Mouse (Mus musculus) G1E (cell line): Measurements from ENCODE around the gene Pknox2.

Source experiments
- CTCF ChIP-seq: IDR thresholded peaks from 2 replicates; pipeline ENCODE4 v1.5.1; 2012; ENCODE audit warnings: low read depth, low read length, inconsistent platforms, mixed read lengths
- GATA1 ChIP-seq: IDR thresholded peaks from 2 replicates; pipeline ENCODE4 v1.6.1; 2012; ENCODE audit warnings: borderline replicate concordance, low read length, inconsistent platforms, mixed read lengths
- POLR2AphosphoS5 ChIP-seq: IDR thresholded peaks from 2 replicates; pipeline ENCODE4 v1.6.1; 2012; ENCODE audit warnings: low read depth, low read length, inconsistent platforms; ENCODE audit not compliant: insufficient replicate concordance

DNA sequence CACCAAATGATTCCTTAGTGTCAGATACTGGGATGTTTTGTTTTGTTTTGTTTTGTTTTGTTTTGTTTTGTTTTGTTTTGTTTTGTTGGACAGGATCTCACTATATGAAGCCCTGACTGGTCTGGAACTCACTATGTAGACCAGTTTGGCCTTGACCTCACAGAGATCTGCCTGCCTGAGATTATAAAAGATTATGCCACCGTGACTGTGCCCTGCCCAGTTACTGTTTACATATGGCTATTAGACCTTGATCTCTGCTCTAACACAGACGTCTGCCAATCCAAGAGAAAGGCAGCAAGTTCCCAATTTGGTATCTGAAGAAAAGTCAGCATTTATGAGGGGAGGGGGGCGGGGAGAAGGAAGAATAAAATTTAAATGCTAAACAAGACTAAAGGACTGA lies 283.5 kb downstream of the Pknox2 start:
- no peak for TF ChIP-seq CTCF
- no peak for TF ChIP-seq GATA1
- TF ChIP-seq POLR2AphosphoS5, result no peak
